Mouse (Mus musculus) 3134 (cell line): ENCODE measurements around the gene Ccdc169.

Experiments used
- DNase-seq: peaks from one replicate; pipeline ENCODE4 v3.0.0-alpha.2; 2011; ENCODE audit warnings: low spot score; ENCODE audit not compliant: insufficient read length; ENCODE audit errors: extremely low read depth

Gene Ccdc169

DNA sequence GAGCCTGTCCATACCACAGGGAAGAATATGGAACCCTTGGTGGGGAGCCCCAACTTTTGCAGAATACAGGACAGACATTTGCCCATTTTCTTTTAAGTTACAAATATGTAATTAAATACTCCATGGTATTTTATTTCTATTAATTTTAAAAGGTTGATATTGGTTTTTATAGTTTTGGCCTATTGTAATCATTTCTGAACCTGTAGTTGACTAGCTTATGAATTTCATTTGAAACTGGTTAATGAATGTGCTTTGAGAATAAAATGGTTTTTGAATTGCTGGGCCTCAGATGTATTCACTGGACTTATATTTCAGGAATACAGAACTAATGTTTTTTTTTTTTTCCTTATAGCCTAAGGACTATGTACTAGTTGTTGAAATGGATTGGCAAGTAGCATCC lies at the start of gene Ccdc169:
Ccdc169 (plus strand) TSS at position 301 of the 400 bp plus-strand sequence.
- no peak for DNase-seq

DNA sequence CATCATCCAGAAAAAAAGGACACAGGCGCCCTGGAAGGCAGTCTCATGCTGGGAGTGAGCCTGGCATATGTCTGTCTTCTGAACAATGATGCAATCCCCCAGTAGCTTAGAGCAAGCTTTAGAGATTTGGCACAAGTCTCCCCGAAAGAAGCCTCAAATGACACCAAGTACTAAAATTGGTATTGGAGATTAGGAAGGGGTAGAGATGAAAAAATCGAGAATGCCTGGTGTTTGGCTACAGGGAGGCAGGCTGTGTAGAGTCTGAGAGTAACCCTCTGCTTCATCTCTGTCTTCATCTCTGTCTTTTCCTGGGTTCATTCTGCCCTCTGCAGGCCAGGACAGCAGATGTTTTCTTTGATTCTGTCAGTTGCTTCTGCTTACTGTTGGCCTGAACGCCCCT lies 49.8 kb upstream of the Ccdc169 start:
- DNase-seq, result peak; percentile 27

DNA sequence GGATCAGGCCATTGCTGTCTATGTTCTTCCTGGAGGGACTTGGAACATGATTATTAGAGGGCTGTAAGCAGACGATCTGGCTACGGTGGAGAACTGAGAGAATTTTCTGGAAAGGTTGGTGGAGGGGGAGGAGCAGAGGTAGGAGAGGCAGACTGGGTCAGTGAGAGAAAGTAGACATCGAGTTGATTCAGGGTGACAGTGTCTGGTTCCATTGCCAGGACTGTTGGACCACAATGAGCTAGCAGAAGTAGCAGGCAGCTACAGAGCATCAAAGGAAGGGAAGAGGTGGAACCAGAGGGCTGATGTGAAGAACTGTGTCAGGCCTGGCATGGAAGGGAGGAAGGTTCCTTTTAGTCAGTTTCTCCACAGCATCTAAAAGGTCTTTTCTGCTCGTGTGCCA lies 48.8 kb upstream of the Ccdc169 start:
- DNase-seq, result no peak

DNA sequence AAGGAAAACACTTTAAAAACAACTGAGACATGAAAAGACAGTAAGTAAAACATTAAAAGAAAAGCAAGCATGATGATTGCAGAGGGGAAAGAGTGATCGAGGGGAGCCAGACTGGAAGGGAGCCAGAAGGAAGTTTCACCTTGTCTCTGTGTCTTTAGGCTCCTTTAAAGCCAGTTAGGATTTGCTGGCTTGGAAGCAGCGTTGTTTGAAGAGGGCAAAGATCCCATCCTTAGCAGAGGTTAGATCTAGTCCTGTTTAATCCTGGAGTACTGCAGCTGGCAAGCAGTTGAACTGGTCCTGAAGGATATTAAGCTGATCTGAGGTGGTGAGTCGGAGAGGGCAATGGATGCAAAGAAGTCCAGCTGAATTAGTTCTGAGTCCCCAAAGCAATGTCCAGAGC lies 48.3 kb upstream of the Ccdc169 start:
- no peak for DNase-seq

DNA sequence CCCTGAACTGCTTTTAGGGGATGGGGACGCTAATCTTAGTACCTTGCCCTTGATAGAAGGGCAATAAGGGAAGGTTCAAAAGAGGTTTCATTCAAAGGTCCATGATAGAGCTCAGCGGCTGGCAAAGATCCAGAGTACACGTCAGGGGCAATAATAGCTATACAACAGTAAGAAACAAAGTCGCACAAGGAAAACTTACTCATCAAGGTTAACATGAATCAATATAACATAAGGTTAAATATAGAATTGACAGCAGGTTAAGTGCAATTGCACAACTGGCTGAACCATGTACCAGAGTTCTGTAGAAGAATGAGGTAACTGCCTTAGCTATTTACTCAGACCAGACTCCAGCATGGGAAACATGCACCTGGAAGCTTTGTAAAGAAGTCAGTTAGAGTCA lies 47.8 kb upstream of the Ccdc169 start:
- DNase-seq, result no peak

DNA sequence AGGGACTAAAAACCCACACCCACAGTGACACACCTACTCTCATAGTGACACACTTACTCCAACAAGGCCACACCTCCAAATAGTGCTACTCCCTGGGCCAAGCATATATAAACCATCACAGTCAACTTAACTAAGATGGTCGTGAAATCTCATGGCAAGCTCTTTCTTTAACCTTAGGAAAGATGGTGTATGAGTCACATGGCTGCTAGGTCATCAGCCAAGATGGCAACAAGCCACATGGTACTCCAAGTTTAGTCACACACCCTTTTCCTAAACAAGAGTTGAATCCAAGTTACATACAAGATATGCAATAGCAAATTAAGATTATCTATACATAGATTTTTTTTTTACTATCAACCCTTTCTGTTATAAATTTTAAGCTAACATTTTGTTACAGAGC lies 44.0 kb upstream of the Ccdc169 start:
- DNase-seq, result peak; percentile 73

DNA sequence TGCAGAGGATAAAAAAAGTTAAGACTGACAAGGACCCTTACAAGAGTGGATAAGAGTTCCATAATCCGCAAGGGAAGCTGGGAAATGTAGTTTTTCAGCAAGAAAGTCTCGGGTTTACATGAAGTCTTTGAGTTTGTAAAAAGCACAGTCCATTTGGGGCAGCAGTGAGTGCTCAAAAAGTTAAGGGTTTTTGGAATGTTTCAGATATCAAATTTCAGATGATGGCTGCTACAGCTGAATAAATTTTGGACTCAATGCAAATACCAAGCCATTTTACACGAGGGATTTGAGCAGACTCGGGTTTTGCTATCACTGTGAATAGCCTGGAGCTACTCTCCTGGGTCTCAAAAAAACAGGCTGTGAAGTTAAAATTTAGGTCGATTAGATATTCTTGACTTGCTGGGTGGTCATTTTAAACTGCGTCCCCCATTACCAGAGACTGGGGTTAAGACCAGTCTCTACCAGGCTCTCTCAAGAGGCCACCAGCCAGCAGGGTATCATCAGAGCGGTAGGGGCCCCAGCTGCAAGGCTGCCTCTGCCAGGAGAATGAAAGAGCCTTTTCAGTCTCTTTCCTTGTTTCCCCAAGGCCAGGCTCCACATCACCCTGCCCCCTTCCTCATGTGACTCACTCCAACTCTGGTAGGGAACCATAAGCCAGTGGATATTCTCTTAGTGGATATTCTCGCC lies 41.0 kb upstream of the Ccdc169 start:
- peak; percentile 69 for DNase-seq

DNA sequence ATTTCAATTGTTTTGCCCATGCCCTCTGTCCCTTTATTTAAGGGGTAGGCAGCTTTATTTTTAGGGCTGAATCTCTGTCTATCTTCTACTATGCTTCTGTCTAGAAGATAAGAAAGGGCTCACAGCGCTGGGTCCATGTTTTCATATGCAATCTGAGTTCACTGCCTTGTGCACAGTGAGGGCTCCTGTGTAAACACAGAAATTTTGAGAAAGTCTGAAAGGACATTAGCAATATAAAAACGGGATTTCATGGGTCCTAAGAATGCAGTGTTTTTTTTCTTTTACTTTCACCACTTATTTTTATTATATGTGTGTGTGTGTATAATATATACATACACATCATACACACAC lies 40.5 kb upstream of the Ccdc169 start:
- DNase-seq, result peak; percentile 47

DNA sequence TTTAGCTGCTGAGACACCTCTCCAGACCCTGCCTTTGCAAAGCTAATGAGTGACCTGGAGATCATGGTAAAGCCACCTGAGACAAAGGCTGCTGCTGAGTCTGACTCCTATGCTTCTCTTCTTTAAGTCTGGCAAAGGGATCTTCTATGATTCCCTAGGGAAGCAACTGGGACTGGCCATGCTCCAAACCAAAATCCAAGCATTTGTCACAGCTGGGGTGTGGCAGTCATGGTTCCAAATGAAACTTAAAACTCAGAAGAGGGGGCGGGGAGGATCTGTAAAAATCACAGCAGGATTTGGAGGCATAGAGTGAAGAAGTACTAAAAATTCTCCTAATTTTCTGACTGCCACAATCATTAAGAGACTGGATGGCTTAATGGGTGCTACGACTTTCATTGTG lies 40.0 kb upstream of the Ccdc169 start:
- DNase-seq, result peak; percentile 73

DNA sequence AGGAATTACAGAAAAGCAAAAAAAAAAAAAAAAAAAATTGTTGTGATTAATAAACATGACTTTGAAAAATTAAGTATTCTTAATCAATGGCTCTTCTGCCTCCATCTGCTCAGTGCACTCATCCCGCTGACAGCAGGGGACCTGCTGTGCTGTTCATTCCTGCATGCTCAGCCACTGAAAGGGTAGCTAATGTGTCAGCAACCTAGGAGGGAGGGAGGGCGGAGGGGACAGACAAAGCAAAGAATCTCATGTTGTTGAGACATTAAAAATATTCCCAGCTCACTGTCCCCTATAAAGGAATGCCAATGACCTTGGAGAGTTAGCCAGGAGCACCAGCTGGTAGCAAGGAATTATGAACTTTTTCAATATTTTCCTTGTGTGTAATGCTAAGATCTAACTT lies 39.1 kb upstream of the Ccdc169 start:
- DNase-seq, result peak; percentile 49

DNA sequence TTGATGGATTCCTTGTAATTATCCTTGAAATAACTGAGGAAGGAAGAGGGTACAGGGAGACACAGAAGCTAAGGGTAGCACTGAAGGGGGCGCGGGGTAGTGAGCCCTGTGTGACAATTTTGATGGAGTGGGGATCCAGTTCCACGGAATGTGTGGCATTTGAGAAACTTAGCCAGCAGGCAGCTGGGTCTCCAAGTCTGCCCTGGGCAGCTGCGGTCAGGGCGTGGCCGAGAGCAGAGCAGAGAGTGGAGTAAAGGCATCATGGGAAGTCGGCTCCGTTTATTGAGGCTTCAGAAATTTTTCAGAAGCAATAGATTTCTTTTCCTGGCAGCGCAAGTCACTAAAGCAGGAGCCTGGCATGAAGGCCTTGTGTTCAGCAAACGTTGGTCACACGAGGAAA lies 38.1 kb upstream of the Ccdc169 start:
- peak; percentile 80 for DNase-seq

DNA sequence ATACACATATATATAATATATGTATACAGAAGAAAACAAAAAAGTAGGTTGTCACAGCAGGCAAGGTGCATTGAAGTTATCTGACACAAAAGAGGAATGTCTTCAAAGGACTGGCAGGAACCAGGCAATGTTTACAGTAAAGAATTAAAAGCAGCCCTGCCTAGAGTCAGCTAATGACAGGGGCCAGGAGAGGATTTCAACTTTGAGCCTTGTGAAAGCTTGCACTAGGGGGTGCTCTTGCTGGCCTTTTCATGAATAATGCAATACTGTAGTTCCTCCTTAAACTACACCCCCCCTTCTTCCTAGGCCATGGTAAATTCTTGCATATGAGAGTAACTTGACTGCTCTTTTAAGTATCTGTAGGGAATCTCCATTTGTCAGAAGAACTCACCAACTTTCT lies 36.0 kb upstream of the Ccdc169 start:
- DNase-seq, result no peak

DNA sequence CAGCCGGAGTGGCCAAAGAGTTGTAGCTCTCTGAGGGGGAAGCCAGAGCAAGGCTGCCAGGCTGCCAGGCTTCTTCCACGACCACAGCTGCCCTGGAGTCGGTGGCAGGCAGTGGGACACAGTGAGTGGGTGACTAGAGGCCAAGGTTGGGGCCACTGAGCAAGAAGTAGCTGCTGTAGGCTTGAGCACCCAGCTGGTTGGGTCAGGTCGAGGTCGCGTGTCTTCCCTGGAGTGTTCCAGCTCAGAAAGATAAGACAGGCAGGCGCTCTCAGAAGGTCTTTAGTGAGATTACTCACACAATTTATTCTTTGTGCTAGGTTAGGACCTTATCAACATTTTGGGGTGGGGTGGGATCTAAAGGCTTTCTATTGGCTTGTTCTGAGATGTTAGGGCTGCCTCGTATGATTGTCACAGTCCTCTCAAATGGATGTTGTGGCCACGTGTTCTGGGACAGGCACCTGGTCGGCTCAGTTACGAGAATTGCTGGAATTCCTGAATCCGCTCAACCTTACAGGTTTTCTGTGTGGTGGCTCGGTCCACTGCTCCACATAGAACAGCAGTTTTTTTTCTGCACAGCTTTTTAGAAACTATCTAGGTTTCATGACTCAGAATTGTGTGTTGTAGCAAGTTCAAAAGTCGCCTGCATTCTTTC lies 31.6 kb upstream of the Ccdc169 start:
- no peak for DNase-seq

DNA sequence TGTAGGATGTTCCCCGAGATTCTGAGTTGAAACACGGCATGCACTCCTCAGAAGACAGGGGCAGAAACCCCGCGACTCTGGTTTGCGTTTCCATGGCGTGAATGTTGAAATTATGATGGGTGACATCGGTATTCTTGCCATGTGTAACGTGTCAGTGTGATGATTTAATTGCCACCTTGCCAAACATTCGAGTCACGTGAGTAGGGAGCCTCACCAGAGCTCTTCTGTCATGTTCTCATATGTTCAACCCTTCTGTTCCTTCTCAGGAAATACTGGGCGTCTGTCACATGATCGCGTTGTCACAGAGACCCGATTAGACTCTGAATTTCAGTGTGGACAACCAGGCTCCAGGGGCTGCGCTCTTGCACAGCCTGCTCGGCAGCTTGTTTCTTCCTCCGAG lies 31.1 kb upstream of the Ccdc169 start:
- DNase-seq, result no peak

DNA sequence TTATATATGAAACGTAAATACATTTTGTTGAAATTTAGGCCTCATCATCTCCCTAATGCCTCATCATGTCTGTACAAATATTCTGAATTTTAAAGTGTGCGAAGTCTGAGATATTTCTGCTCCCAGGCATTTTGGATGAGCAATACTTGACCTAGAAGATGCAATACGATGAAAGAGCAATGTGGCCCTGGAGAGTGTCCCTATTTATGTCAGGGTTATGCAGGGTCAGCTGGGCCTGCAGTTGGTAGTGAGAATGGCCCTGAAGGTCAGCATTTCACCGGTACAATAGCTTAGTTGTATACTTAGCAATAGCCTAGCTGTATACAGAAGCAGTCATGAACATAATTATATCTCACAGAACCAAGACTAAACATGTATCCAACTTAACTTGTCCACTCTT lies 28.0 kb upstream of the Ccdc169 start:
- no peak for DNase-seq

DNA sequence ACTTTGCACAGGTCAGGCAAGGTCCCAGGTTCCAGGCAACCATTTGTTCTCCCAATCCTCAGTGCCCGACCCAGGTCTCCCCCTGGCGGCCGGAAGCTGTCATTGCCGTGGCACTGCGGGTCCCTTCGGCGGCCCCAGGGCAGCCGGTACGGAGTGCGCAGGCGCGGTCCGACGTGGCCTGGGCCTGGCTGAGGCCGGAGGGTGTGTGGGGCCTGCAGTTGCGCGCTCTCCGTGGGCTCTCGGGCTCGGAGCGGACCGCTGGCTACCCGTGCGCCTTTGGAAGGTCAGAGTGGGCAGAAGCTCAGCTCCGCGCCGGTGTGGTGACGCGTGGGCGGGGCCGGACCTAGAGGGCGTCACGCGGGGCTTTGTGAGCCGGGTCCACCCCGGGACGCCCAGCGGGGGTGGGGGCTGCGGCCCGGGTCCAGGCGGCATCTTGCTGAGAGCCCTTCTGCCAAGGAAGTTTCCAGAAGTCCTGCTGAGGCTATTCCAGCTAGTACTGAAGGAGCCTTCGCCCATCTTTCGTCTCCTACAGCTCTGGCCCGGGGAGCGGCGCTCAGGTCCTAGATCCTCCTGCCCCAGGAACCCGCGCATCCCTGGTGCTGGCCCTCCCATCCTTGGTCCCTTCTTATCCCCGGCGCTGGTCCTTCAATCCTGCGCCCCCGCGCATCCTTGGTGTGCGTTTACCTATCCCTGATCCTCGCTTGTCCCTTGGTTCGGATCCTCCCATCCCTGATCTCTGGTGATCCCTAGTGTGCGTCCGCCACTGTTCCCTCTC lies 25.0 kb upstream of the Ccdc169 start, which contains the start of gene Spg20:
Spg20 (plus strand) TSS at position 174 of the 775 bp plus-strand sequence.
- DNase-seq, result peak; percentile 94

DNA sequence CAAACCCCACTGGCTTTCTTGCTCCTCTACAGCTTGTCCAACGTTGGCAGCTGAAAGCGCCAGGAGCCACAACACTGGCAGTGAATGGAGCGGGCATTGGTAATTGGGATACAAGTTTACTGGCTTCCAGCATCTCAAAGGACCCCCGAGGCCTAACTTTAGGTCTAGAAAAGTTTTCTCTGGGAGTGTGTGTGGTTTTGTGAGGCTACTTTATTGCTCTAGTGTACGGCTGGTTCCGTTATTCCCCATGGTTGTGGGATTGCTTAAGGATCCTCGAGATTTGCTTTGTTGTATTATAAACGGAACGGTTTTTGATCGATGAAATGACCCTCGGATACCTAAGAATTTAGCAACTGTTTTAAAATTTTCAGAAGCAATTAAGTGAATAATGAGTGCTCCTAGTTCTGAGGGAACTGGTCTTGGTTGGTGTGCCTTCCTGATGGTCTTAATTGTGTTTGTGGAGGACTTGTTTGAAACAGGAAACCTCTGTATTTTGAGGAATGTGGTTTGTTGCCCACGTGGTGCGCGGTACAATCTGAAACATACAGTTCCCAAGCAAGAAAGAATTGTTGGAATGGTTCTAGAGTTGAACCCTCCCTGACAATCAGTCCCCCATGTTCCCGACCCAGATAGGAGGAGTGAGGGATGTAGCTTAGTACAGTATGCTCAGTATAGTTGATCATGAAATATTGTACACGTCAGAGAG lies 24.3 kb upstream of the Ccdc169 start:
- DNase-seq, result no peak

DNA sequence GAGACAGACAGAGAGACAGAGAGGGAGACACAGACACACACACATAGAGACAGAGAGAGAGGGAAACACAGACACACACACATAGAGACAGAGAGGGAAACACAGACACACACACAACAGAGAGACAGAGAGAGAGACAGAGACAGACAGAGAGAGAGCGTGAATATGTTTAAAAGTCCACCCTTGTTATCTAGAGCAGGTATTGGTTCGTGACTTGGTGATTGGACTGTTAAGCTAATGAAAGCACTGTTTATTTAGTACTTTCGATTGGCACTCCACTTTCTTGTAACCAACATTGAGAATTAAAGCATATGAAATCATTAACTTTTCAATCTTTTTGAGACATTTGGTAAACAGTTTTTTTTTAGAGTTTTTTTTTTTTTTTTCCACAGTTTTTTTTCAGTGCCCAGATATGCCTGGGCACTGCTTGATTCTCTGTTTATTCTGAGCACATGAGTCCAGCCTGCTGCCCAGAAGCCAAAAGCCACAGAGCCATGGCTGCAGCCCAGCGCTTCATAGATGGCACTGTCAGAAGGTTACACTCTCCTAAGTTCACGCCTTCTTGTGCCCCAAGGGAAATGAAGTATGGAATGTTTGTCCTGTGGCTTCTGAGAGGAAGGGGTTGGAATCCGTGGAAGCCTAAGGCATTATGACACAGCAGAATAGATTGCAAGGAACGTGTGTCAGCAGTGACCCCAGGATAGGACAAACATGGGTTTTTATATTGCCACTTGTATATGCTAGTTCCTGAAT lies 22.6 kb upstream of the Ccdc169 start:
- DNase-seq, result peak; percentile 86

DNA sequence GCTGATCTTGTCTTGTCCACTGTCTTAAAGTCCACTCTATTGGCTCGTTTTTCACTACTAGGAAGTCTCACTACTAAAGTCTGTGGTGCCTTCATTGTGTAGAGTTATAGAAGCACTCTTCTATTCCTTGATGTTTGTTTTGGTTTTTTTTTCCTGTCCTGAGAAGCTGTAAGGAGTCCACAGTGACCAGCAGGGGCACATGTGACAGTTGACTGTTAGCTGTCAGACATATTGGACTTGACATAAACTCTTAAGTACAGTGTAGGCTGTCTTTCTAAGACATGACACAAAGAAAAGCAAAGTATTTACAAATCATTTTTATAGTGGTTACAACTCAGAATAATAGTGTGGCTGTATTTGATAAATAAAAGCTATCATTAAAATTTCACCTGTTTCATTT lies 22.1 kb upstream of the Ccdc169 start:
- DNase-seq, result no peak

DNA sequence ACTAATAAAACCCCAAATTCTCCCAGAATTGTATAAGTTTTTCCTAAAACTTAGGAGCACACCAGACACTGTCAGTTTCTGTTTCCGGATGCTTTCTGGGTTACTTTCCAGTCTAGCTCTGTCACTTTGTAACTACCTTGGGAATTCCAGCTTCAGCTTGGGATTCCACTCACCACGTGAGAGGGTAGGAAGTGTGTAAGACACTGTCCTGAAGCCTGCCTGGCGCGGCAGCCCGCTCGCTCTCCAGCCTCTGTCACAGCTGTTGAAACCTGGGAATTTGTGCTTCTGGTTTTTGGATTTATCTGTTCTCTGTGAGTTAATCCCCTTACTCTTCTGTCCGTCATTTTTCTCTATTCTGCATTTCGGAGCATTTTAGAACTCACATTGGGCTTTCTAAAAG lies 21.1 kb upstream of the Ccdc169 start:
- no peak for DNase-seq
